Mouse (Mus musculus) C2C12 (cell line): ENCODE data around the gene Olfr522. TPM values are rescaled to one million over a fixed set of nuclear protein-coding genes. Genes with fewer than 3 reads are reported as not detected.

Source experiments
- H3K27me3 ChIP-seq: one replicate; pipeline ENCODE4 v1.6.1; 2011; ENCODE audit not compliant: control insufficient read depth, insufficient read depth, insufficient read length
- H3K36me3 ChIP-seq: one replicate; pipeline ENCODE4 v1.6.1; 2011; ENCODE audit not compliant: control insufficient read depth, insufficient read depth
- H3K4me3 ChIP-seq: one replicate; pipeline ENCODE4 v1.5.1; 2011; ENCODE audit warnings: mild to moderate bottlenecking, control low read depth; ENCODE audit not compliant: poor library complexity, insufficient read depth, severe bottlenecking
- H3K79me2 ChIP-seq: one replicate; pipeline ENCODE4 v1.6.1; 2011; ENCODE audit not compliant: control insufficient read depth, insufficient read depth
- H3K79me3 ChIP-seq: one replicate; pipeline ENCODE4 v1.6.1; 2011; ENCODE audit warnings: low read depth, control low read depth
- H3ac ChIP-seq: one replicate; pipeline ENCODE3; 2011; ENCODE audit warnings: low read depth; ENCODE audit not compliant: control insufficient read depth, insufficient read length
- CEBPB ChIP-seq: IDR thresholded peaks from one replicate; pipeline ENCODE4 v1.6.1; 2011; ENCODE audit warnings: low read depth, mild to moderate bottlenecking, control low read depth, moderate library complexity
- CTCF ChIP-seq: IDR thresholded peaks from one replicate; pipeline ENCODE4 v1.5.1; 2011; ENCODE audit not compliant: control insufficient read depth, insufficient read depth, insufficient read length
- FOSL1 ChIP-seq: IDR thresholded peaks from one replicate; pipeline ENCODE4 v1.8.0; 2011; ENCODE audit warnings: mild to moderate bottlenecking, low read length; ENCODE audit not compliant: poor library complexity, insufficient read depth, severe bottlenecking
- MAX ChIP-seq: IDR thresholded peaks from one replicate; pipeline ENCODE4 v1.6.1; 2011; ENCODE audit warnings: mild to moderate bottlenecking, control low read depth
- MYOD1 ChIP-seq: IDR thresholded peaks from one replicate; pipeline ENCODE4 v1.6.1; 2011; ENCODE audit warnings: low read depth; ENCODE audit not compliant: control insufficient read depth, insufficient read length
- MYOG ChIP-seq: IDR thresholded peaks from one replicate; pipeline ENCODE4 v1.6.1; 2011; ENCODE audit not compliant: control insufficient read depth, insufficient read length; ENCODE audit errors: extremely low read depth
- USF1 ChIP-seq: IDR thresholded peaks from one replicate; pipeline ENCODE4 v1.6.1; 2011; ENCODE audit warnings: low read depth, mild to moderate bottlenecking, control low read depth, moderate library complexity
- long read RNA-seq, 2 experiments: library from polyadenylated mRNA; unstranded; transcript quantifications; one replicate each; pipeline ENCODE4 v2.0.0; 2019 to 2020
- polyA plus RNA-seq: library from polyadenylated mRNA; unstranded; fragments of >200 nt; fragmentation: generic; extraction: Trizol; gene quantifications from one replicate; pipeline ENCODE4 v1.2.1, GENCODE M21; 2012; ENCODE audit warnings: missing spikeins

Gene Olfr522
- polyA plus RNA-seq = not detected
- long read RNA-seq, experiment 1 = 0 reads
- long read RNA-seq, experiment 2 = 0 reads

GRCm38 (mm10) chr7:140164664-140165063 lies at the start of gene Olfr522:
Gene Olfr522, minus strand, starts transcription at chr7:140164764.
- no peak within 1 kb of the TSS for H3K4me3 ChIP-seq
- no peak within 1 kb of the TSS for H3ac ChIP-seq
- H3K79me2 ChIP-seq = no peaks in the 10 kb centered on the region
- no peaks in the 10 kb centered on the region for H3K79me3 ChIP-seq
- H3K36me3 ChIP-seq = no peaks in the 10 kb centered on the region
- no peak for TF ChIP-seq FOSL1
- no peak for TF ChIP-seq MYOD1
- TF ChIP-seq CEBPB = no peak
- H3K27me3 ChIP-seq = peaks cover 4% of the 10 kb centered on the region

GRCm38 (mm10) chr7:140213841-140214240 lies 49.3 kb upstream of the Olfr522 start:
- Histone ChIP-seq H3K36me3 (no peaks in the 10 kb centered on the region), H3ac (no peak overlapping the region), H3K27me3 (no peaks in the 10 kb centered on the region), H3K4me3 (no peak overlapping the region), H3K79me2 (no peaks in the 10 kb centered on the region), H3K79me3 (no peaks in the 10 kb centered on the region)
- TF ChIP-seq MYOD1 = peak; percentile 95
- no peak for TF ChIP-seq USF1
- no peak for TF ChIP-seq CTCF
- no peak for TF ChIP-seq CEBPB
- TF ChIP-seq FOSL1 = peak; percentile 64
- no peak for TF ChIP-seq MYOG
- peak; percentile 23 for TF ChIP-seq MAX

GRCm38 (mm10) chr7:140208677-140209076 lies 44.1 kb upstream of the Olfr522 start:
- Histone ChIP-seq H3K27me3 (no peaks in the 10 kb centered on the region), H3K36me3 (no peaks in the 10 kb centered on the region), H3K4me3 (no peak overlapping the region), H3K79me2 (no peaks in the 10 kb centered on the region), H3ac (no peak overlapping the region), H3K79me3 (no peaks in the 10 kb centered on the region)
- TF ChIP-seq FOSL1 = no peak
- no peak for TF ChIP-seq CEBPB
- no peak for TF ChIP-seq MYOG
- no peak for TF ChIP-seq MYOD1
- TF ChIP-seq USF1 = no peak
- TF ChIP-seq CTCF = no peak

GRCm38 (mm10) chr7:140208153-140208552 lies 43.6 kb upstream of the Olfr522 start:
- TF ChIP-seq USF1 = no peak
- TF ChIP-seq CEBPB = no peak
- H3K36me3 ChIP-seq = no peaks in the 10 kb centered on the region
- H3ac ChIP-seq = no peak overlapping the region
- H3K79me2 ChIP-seq = no peaks in the 10 kb centered on the region
- H3K27me3 ChIP-seq = no peaks in the 10 kb centered on the region
- no peaks in the 10 kb centered on the region for H3K79me3 ChIP-seq
- H3K4me3 ChIP-seq = no peak overlapping the region

- no peaks in the 10 kb centered on the region for H3K27me3 ChIP-seq
- H3K79me3 ChIP-seq = no peaks in the 10 kb centered on the region
- H3ac ChIP-seq = no peak overlapping the region
- TF ChIP-seq MYOG (no peak), FOSL1 (no peak), CTCF (no peak), CEBPB (no peak), USF1 (no peak), MYOD1 (no peak), MAX (no peak)
- no peak overlapping the region for H3K4me3 ChIP-seq
- no peaks in the 10 kb centered on the region for H3K36me3 ChIP-seq
- H3K79me2 ChIP-seq = no peaks in the 10 kb centered on the region
Measured at GRCm38 (mm10) chr7:140206904-140207303, 42.3 kb upstream of the Olfr522 start.

- Histone ChIP-seq H3K79me2 (no peaks in the 10 kb centered on the region), H3K36me3 (no peaks in the 10 kb centered on the region), H3K27me3 (no peaks in the 10 kb centered on the region), H3K79me3 (no peaks in the 10 kb centered on the region), H3K4me3 (no peak within 1 kb of the TSS), H3ac (no peak within 1 kb of the TSS)
- TF ChIP-seq USF1 (no peak), CEBPB (no peak), FOSL1 (no peak), MYOD1 (no peak), MAX (no peak), CTCF (no peak), MYOG (no peak)
Measured at GRCm38 (mm10) chr7:140205864-140206263, 41.3 kb upstream of the Olfr522 start, which contains the start of gene Olfr524. Gene Olfr524, minus strand, starts transcription at chr7:140205964.
